Mouse (Mus musculus): Measurements from ENCODE around the gene Bcas3.
"Not testable (repeated sequence)": the region's sequence is repeated elsewhere in the genome, so short reads cannot be mapped to it uniquely, and the experiment has no call there.

Gene Bcas3

DNA sequence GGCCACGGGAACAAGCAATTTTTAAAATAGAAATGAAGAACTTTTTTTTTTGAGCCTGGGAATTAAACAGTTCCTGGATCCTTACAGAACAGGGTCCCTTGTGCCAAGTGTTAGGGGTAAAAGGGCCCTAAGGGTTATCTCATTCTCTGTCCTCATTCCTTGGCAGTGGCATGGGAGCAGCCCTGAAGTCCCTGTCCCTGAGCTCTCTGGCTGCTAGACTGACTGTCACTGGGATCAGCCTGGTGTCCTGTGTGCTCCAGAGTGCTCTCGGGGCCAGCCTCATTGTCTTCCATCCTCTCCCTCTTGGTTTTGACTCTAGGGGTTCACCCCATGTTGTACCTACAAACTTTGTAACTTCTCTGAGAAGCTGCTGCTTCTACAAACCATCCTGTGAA is 360.8 kb downstream of the Bcas3 start:
- no peak for DNase-seq

DNA sequence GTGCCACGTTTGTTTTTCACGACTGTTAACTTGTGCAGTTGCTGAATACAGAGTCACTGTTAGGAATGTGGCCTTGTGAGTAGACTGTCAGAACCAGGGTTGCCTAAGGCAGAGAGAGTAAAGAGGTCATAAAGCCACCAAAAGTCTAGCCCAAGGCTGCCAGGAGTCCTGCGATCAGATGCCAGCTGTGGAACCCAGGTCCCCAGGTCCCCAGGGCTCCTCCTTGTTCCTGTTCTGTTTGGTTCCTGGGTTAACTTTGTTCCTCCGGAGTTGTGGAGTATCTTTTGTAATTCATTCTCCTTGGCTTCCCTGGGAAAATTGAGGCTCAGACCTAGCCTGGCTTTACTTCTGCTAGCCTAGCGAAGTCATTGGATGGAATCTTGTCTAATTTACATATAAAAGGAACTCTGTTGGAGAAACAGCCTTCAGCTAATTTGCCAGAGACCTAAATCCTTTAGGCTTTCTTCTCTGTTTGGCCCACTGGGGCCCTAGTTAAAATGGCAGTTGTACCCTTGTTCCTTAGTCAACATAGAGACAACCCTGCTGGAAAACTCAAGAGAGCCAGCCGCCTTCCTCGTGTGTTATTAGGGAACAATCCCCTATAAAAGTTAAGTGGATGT is 361.5 kb downstream of the Bcas3 start:
- no peak for DNase-seq

DNA sequence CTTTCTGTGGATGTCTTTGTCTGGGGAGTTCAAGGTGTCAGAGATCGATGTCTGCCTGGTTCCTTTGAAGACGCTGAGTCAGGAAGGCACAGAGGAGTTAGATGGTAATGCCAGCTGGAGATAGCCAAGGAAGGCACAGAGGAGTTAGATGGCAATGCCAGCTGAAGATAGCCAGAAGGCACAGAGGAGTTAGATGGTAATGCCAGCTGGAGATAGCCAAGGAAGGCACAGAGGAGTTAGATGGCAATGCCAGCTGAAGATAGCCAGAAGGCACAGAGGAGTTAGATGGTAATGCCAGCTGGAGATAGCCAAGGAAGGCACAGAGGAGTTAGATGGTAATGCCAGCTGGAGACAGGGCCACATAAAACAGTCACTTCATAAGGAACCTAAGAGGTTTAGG is 363.8 kb downstream of the Bcas3 start:
- DNase-seq: not testable (repeated sequence)

DNA sequence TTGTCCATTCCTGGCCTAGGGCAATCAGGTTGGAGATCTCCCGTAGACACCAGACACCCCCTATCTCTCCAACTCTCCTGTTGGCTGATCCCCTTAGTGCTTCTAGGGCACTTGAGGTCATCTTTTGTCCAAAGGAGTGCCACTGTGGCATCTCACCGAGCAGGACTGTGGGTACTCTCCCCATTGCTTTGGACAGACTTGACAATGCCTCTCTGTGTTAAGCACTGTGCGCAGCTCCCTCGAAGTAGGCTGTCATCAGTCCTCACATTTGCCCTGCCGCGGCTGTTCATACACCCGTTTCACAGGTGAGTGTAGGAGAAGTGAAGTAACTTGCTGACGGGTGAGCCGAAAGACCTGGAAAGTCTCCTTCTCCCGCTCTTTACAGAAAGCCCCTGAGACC is 366.1 kb downstream of the Bcas3 start:
- no peak for DNase-seq

DNA sequence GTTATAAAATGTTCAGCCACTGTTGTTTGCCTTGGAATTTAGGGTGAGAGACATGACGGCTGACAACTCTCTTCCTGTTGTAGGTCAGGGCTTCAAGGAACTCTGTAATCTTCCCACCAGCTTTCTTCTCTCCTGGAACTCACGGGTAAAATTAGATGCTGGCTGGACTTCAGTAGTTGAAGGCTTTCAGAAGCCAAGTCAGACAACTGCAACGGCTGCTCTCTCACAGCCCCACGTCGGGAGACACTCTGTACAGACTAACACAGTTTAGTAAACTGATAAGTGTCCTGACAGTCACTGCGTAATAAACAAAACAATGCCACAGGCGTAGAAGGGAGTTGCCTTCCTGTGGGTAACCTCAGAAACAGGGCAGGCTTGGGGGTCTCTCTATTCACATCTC is 366.8 kb downstream of the Bcas3 start:
- DNase-seq: no peak

DNA sequence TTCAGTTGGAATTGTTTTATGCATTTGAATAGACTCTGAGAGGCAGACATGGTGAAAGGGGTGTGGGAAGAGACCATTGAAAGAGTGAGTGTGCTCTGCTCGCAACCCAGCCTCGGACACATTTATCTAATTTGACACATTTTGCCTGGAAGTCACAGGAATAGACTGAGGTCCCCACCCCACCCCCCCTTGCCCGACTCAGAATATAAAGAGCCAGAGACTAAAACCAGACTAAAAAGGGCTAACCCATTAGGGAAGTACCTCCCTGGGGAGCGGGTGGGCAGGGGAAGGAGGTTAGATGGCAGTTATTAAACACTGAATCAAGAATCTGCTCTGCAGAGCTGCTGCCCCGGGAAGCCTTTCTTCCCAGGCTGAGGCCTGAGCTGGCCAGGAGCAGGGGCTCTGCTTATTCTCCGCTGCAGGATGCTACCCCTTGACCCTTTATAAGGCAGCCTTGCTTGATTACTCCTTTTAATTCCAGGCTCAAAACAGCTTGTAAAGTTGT is 367.4 kb downstream of the Bcas3 start:
- no peak for DNase-seq

DNA sequence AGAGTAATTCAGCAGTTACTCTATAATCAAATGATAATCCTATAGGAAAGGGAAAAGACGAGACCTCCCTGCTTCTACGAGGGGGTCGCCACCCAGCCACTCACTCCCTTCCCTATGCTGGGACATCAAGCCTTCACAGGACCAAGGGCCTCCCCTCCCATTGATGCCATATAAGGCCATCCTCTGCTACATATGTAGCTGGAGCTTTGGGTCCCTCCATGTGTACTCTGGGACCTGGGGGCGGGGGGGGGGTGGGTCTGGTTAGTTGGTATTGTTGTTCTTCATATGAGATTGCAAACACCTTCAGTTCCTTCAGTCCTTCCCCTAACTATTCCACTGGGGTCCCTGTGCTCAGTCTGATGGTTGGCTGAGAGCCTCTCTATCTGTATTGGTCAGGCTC is 369.0 kb downstream of the Bcas3 start:
- DNase-seq: no peak

DNA sequence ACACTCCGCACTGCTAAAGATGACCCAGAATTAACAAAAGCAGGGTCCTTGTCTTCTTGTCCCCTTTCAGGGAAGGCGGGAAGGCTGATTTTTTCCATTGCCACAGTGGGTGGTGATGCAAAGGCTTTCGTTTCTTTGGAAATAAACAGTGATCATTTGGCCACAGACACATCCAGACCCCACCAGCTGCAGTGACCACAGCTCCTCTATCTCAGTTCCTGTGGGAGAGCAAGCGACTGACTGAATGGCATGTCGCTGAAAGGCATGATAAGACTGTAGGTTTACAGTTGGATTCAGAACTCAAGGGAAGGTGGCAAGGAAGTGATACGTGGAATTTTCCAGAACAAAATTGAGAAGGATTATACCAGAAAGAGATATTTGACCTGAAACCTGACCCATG is 371.2 kb downstream of the Bcas3 start:
- no peak for DNase-seq

DNA sequence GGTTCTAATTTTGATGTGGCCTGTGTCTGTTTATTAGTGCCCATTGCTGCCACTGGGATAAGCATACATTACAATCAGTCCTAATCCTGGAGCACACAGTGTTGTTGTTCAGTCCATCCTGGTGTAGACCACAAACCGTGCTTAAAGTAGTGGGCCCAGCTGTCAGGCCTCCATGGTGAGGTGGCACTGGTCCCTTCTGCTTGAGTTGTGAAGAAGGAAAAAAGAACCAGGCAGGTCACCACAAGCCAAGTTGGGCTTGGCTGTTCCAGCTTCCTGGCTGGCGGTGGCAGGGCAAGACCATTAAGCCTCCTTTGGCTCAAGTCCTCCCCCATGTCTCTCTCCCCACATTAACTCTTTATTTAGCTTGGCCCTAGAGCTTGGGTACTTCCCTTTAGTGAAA is 376.8 kb downstream of the Bcas3 start:
- no peak for DNase-seq

DNA sequence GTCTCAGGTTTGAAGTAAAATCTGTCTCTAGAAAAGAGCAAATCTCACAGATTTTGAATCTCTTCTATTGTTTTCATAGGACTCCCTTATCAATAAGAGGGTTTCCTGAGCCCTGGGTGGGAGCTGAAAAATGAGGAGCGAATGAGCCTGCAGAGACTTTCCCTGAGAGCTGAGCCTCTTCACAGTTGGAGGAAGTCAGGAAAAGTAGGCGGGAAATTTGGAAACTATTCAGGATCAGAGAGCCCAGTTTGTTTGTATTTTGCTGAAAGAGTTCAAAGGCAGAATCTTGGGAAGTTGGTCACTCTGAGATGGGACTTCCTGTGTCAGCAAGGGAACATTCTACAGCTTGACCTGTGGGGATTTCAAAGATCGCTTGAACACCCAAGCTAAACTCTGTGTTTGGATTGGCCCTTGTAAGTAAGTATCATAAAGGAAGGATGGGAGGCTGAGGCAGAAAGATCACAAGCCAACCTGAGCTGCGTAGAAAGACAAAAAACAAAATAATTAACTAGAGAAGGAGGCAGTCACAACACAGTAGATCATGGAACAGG is 379.6 kb downstream of the Bcas3 start:
- no peak for DNase-seq

DNA sequence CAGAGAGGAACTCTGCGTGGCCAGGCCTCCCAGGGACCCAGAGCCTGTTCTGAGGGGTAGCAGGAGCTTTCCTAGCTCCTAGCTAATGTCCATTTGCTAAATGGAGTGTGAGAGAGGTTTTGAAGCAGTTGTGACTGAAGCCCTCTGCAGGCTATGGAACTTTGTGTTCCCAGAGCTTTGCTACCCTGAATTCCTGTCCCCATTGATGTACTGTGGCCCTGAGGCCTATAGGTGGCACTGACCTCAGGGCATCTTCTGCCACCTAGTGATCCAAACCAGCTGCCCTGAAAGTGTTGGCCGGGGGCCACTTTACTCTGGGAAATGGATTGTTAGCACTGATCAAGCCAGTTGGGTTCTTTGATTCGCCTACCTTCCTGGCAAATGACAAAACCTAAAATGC is 380.6 kb downstream of the Bcas3 start:
- DNase-seq: peak; percentile 29 to 35

DNA sequence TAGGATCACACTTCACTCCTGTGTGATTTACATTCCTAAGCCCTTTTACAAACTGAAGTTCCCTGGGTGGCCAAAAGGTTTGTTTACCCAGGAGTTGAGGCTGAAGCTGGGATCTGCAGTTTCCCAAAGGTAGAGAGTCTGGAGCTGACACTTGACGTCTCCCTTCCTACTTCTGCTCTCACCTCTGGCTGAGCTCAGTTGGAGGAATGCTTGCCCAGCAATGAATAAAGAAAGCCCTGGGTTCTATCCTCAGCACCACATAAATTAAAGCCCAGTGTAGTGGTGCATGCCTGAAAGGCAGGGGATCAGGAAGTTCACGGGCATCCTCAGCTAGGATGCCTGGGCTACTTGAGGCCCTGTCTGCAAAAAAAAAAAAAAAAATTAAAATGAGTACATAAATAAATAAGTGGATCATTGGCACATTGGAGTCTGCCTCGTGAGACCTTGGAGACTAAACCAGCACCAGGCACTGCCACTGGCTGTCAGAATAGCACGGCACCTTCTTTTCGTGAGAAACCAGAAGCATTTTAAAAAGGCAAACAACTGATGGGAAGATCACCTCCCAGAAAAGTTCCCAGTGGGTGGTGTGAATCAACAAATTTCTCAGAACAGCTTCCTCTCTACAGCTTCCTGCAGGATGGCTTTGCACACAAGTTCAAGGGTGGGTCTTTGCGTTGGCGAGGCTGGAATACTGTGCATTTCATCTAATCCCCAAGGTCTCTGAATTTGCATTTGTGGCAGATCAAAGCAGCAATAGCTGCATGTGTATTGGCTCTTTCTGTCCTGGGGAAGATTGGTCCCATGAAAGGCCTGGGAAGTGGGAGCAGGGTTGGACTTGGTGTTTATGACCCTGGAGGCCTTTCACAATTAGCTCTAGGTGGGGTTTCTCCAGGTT is 381.6 kb downstream of the Bcas3 start:
- no peak for DNase-seq

DNA sequence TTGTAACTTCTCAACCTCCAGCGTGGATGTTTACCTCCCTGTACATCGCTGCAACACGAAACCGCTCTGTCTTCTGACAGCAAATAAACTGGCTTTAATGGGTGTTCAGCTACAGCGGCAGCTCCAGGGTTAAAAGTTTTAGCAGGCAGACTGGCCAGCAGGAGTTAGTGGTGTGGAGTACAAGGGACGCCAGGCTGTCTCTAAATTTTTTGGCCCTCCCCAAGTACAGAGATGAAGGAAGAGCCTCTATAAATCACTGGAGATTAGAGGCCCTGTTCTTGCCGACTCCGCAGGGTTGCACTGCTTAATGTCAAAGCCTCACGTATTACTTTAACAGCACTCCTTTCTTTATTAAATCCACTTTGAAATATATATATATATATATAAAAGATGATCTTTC is 384.3 kb downstream of the Bcas3 start:
- DNase-seq: no peak

DNA sequence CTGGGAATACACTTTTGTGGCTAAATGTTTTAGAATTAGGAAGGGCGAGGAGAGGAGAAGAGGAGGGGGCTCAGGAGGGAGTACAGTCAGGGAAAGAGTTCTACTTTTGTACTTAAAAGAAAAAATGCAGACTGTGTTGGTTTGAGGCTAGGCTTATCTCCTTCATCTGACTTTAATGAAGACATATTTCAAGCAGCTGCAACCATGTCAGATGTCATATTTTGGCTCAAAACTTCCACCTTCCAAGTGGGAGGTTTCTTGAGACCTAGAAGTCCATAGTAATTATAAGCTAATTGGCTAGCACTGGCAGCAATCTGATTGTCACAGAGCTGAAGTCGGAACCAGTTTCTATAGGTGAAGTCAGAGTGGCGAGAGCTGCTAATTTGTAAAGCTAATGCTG is 384.9 kb downstream of the Bcas3 start:
- no peak for DNase-seq

DNA sequence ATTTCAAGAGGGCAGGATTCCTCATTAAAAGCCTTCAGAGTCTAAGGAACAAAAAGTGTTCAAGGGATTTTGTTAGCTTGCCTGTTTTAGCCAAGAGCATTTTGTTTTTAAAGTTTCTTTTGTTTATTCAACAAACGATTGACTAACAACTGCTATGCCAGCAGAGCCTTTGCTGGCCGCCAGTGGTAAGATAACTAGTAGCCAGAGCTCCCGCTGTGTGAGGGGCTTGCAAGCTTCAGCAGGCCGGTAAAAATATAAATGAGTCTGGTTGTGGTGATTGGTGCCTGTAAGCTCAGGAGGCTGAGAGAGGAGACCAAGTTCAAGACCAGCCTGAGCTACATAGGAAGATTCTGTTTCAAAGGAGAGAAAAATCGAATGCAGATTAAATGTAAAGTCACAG is 385.6 kb downstream of the Bcas3 start:
- no peak for DNase-seq

DNA sequence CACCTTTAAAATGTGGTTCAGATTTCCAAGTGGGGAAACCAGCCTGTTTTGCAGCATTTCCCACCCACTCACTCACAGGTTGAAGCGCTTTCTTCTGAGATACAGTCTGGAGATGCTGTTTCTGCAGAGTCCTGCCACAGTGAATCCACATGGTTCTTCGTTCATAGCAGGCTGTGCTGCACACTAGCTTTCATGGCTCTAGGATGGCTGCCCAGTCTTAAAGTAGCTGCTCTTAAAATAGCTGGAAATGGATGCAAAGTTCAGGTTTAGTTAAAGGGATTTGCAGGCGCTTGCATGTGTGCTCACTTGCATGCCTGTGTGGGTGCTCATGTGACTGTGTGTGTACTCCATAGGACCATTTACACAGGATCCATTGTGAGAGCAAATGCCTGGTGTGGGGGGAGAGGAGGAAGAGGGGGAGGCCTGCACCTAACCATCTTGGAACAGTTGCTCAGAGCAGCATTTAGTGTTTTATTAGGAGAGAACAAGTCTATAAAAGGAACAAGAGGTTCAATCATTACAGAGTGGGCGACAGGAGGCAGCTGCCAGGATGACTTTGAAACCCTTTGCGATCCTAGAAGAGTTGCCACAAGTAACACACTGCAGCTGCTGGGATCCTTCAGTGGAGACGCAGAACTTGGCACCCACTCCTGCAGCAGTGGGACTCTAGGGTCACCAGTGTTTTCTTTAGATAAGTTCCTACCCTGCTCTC is 386.5 kb downstream of the Bcas3 start:
- no peak for DNase-seq

DNA sequence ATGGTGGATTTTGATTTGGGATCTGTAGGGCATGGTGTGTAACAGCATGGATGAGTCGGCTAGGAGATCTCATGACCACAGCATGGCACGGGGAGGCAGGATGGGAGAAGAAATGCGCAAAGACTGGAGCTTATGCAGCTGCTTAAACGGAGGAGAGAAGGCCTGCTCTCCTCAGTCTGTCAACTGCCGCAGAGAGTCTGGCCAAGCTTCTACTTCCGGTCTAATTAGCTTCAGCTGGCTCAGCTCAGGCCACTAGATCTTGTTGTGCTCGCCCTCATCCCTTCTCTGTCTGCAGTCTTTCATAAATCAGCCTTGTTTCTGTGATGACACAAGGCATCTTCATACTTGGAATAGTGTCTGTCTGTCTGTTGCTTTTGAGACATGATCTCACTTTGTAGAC is 393.4 kb downstream of the Bcas3 start:
- no peak for DNase-seq

DNA sequence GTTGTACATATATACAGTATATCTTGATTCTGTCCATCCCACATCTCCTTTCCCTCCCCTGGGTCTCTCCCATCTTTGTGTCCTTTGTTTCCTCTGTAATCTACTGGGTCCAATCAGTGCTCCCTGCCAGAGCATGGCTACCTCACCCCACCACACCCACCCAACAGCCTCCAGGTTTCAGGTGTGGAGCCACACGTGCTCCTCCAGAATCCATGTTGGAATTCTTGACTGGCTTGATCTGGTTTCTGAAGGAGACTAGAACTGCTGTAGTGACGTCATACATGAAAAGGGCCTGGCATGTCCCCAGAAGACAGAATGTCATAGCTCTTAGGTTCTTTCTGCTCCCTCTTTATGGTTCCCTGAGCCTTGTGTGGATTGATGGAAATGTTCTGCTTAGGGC is 395.9 kb downstream of the Bcas3 start:
- no peak for DNase-seq

DNA sequence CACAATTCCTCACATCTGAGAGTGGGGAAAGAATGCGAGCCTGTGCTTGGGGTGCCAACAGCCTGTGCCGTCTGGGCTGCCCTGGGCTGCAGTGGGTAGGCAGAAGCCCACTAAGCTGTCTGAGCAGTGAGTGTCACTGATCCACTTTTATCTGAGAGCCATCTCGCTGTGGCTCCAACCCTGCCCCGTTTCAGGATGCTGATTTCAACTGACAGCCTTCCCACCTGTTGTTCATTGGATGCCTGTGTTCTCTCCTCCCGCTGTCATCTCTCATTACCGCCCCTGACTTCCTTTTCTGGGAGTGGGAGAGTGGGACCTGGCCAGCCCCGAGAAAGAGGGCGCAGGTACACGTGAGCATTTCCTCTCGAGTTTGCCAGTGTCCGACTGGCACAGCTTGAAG is 398.2 kb downstream of the Bcas3 start:
- DNase-seq: no peak

DNA sequence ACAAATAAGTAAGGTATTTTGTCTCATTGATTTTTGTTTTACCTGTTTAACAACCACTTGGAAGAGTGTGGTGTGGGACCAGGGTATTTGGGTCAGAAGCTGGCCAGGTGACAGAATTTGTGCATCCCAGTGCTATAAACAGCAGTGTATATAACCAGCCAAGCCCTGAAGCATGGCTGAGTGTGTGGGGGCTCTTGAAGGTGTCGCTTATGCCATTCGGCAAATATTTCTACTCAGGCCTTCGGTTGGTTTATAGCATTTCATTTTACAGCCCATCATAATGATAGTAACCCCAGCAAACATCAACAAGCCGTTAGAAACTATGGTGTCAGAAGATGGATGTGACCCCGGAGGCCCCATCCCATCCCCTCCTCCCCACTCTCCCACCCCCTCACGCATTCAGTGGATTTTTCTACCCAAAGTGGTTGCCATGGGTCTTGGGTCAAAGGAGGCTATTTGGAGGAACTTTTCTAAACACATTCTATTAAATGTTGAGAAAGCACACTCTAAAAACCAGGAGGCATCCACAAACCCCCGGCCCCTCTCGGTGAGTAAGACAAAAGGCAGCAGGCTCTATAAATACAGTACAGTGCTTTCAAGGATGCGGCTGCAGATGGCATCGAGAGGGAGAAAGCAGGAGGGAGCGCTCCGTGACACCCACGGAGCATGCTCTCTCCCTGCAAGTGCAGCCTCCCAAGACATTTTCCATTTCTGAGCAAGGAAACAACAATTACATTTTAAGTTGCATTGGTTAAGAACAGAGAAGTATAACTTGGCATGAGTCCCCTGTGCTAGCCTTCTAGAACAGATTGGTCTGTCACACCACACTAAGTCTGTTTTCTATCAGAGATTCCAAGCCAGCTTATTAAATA is 401.9 kb downstream of the Bcas3 start:
- no peak for DNase-seq

DNA sequence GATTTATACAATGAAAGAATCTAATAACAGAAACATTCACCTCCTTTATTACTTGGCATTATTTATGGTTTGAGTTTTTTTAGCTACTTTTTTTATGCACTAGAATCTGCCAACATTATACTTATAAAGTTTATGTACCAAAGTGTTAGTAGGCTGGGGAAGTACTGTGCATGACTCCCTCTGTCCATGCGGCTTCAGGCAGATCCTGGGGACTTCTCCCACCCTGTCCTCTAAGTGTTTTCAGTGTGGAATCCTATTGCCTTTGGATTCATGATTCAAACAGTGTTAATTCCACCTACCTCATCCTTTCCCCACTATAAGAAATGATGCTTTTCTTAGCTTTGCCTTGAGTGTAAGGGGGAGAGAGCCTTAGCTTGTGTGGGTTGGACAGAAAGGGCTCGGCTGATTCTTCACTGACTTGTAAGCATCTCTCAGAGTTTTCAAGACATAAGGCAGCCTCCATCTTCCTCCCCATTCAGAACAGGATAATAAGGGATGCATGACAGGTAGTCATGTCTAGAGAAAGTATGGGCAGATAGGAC is 402.6 kb downstream of the Bcas3 start:
- no peak for DNase-seq

DNA sequence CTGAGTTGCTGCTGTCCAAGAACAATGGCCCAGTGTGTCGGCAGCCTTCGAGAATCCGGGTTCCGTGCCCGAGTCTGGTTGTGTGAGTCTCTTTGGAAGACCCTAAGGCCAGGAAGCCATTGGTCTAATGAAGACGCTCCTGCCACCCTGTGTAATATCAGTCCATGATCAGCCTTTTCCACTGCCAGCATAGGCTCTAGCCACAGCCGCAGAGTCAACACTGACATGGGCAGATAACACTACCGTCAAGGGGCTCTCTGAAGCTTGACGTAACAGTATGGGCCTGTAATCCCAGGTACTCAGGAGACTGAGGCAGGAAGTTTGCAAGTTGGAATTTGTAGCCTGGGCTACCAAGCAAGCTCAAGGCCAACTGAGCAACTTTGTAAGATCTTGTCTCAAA is 405.9 kb downstream of the Bcas3 start:
- DNase-seq: no peak

Data from cerebellum, postnatal 25 days (tissue).